Mouse (Mus musculus) left cerebral cortex, adult 9 months (tissue): Measurements from ENCODE around the gene Amhr2.

Experiments
- DNase-seq, 2 experiments: peaks; one replicate each; pipeline ENCODE4 v3.0.0; 2022; ENCODE audit warnings: low spot score in 2 of 2

The Amhr2 gene

GRCm38 (mm10) chr15:102423602-102424240 lies 21.4 kb upstream of the Amhr2 start:
- DNase-seq: no peak

- DNase-seq: no peak
Observed at GRCm38 (mm10) chr15:102424657-102425056, 20.5 kb upstream of the Amhr2 start.

GRCm38 (mm10) chr15:102426963-102427362 lies 18.2 kb upstream of the Amhr2 start:
- DNase-seq: no peak

- DNase-seq: no peak
Observed at GRCm38 (mm10) chr15:102432046-102432445, 13.1 kb upstream of the Amhr2 start.

GRCm38 (mm10) chr15:102433173-102433572 lies 12.0 kb upstream of the Amhr2 start:
- no peak for DNase-seq

GRCm38 (mm10) chr15:102442490-102442889 lies 2.7 kb upstream of the Amhr2 start:
- DNase-seq: peak; percentile 27 to 90

- DNase-seq: no peak
Observed at GRCm38 (mm10) chr15:102446448-102446847, 1.3 kb downstream of the Amhr2 start.

- DNase-seq: no peak
Observed at GRCm38 (mm10) chr15:102449366-102449765, 4.2 kb downstream of the Amhr2 start.

GRCm38 (mm10) chr15:102450928-102451327 lies 5.8 kb downstream of the Amhr2 start:
- no peak for DNase-seq

GRCm38 (mm10) chr15:102451666-102452430 lies 6.7 kb downstream of the Amhr2 start:
- peak in 1 of 2 experiments; percentile 39 for DNase-seq

GRCm38 (mm10) chr15:102455993-102456392 lies 10.8 kb downstream of the Amhr2 start:
- no peak for DNase-seq

- no peak for DNase-seq
Observed at GRCm38 (mm10) chr15:102458050-102458736, 13.0 kb downstream of the Amhr2 start.

- peak; percentile 85 to 97 for DNase-seq
Observed at GRCm38 (mm10) chr15:102458904-102459317, 13.7 kb downstream of the Amhr2 start, which contains the start of gene Prr13. Gene Prr13 (plus strand): TSS chr15:102459028.

GRCm38 (mm10) chr15:102459381-102459780 lies 14.2 kb downstream of the Amhr2 start:
- no peak for DNase-seq

- no peak for DNase-seq
Observed at GRCm38 (mm10) chr15:102459847-102460246, 14.7 kb downstream of the Amhr2 start.

- no peak for DNase-seq
Observed at GRCm38 (mm10) chr15:102460409-102460808, 15.2 kb downstream of the Amhr2 start.

GRCm38 (mm10) chr15:102460971-102461370 lies 15.8 kb downstream of the Amhr2 start:
- no peak for DNase-seq

- DNase-seq: no peak
Observed at GRCm38 (mm10) chr15:102461430-102462075, 16.4 kb downstream of the Amhr2 start.

- no peak for DNase-seq
Observed at GRCm38 (mm10) chr15:102463666-102464065, 18.5 kb downstream of the Amhr2 start.

- no peak for DNase-seq
Observed at GRCm38 (mm10) chr15:102468675-102469370, 23.7 kb downstream of the Amhr2 start.

GRCm38 (mm10) chr15:102470183-102470604 lies 25.0 kb downstream of the Amhr2 start, which contains the start of gene Pcbp2:
Gene Pcbp2 (plus strand): TSS chr15:102470539.
- DNase-seq: peak; percentile 89 to 96
